24 mouse cellular contexts compared by ENCODE assay signal in genomic region chr4:33388899-33389298, GRCm38 (mm10).
"Had no signal": no experiment of that assay in that cellular context is flagged by ENCODE, and none has a peak within 500 bp of the region (broad histone marks: within the 10 kb centered on the region; RNA-seq: fewer than 3 reads in every experiment).

No protein-coding gene starts in this region.

- H3K36me3 ChIP-seq: hindbrain, embryonic 12.5 days; intestine, embryonic 15.5 days had no signal

- H3K9me3 ChIP-seq: heart, embryonic 10.5 days; heart, embryonic 12.5 days; hindbrain, embryonic 10.5 days; hindbrain, embryonic 12.5 days; intestine, embryonic 15.5 days; limb, embryonic 10.5 days; limb, embryonic 12.5 days; liver, embryonic 13.5 days had no signal

- H3K9ac ChIP-seq: heart, embryonic 12.5 days; hindbrain, embryonic 12.5 days; hindbrain, embryonic 14.5 days; intestine, embryonic 15.5 days; limb, embryonic 12.5 days; liver, embryonic 13.5 days had no signal

- H3K4me3 ChIP-seq: gastrocnemius, adult 2 months; heart, embryonic 10.5 days; heart, embryonic 12.5 days; hindbrain, embryonic 10.5 days; hindbrain, embryonic 12.5 days; intestine, embryonic 15.5 days; left cerebral cortex, adult 2 months; limb, embryonic 10.5 days; limb, embryonic 12.5 days; liver, embryonic 13.5 days had no signal

- ATAC-seq: hindbrain, embryonic 16.5 days; inflammation-experienced regulatory T-cells, adult 6 months; intestine, embryonic 15.5 days; intestine, postnatal 0 days had no signal

- H3K4me1 ChIP-seq: heart, embryonic 10.5 days; heart, embryonic 12.5 days; hindbrain, embryonic 10.5 days; hindbrain, embryonic 12.5 days; intestine, embryonic 15.5 days; limb, embryonic 10.5 days; limb, embryonic 12.5 days; liver, embryonic 13.5 days had no signal

- DNase-seq: gastrocnemius, adult 2 months; gastrocnemius, postnatal 10 days; gastrocnemius, postnatal 25 days; heart, adult 18-20 months; heart, postnatal 10 days; heart, postnatal 4 days; kidney, adult 18-20 months; kidney, adult 8-10 months; kidney, postnatal 10 days; kidney, postnatal 25 days; kidney, postnatal 4 days; liver, embryonic 13.5 days had no signal

- H3K27me3 ChIP-seq: heart, embryonic 12.5 days; hindbrain, embryonic 12.5 days; intestine, embryonic 15.5 days; limb, embryonic 12.5 days; liver, embryonic 13.5 days had no signal

- H3K4me2 ChIP-seq: heart, embryonic 12.5 days; hindbrain, embryonic 12.5 days; hindbrain, embryonic 14.5 days; intestine, embryonic 15.5 days; limb, embryonic 12.5 days; liver, embryonic 13.5 days had no signal

- H3K27ac ChIP-seq: gastrocnemius, adult 2 months; heart, embryonic 10.5 days; hindbrain, embryonic 10.5 days; hindbrain, embryonic 12.5 days; hindbrain, embryonic 14.5 days; intestine, embryonic 15.5 days; left cerebral cortex, adult 2 months; limb, embryonic 10.5 days; limb, embryonic 12.5 days; liver, embryonic 13.5 days had no signal
